Mouse (Mus musculus) small intestine, adult 10 weeks (tissue): ENCODE results near the gene Amelx. TPM values are rescaled to one million over a fixed set of nuclear protein-coding genes. Genes with fewer than 3 reads are reported as not detected.

Source experiments
- polyA plus RNA-seq: library from polyadenylated mRNA; stranded (reverse); fragments of 350-450 nt; fragmentation: Illumina TruSeq; extraction: RNeasy Lipid Tissue Mini Kit (QIAGEN cat#74804); gene quantifications from one replicate; pipeline ENCODE4 v1.2.3, GENCODE M21; 2014; ENCODE audit warnings: low replicate concordance

Gene Amelx
- not detected for polyA plus RNA-seq

DNA sequence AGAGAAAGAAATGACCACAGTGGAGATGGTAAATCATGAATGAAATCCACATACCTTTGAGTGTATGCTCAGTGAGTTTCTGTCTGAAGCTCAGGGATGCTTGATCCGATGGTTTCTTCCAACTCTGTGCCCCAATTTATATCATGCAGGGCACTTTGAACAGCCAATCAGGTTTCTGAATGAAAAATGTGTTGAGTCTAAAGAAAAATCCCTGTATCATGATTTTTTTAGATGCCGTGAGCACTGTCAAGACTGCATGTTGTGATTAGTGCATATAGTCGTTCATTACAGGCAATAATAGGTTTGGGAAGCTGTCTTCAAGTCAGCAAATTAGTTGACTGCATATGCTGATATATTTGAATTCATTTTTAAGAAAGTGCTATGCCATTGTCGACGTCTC, at the start of gene Amelx:
TSS of gene Amelx (minus strand) at position 101 of the 400 bp plus-strand sequence.

Other genes starting within 250 kb of the Amelx start
- gene Hccs, start 133.2 kb upstream of the Amelx start, polyA plus RNA-seq, result 179 TPM